Mouse (Mus musculus): ENCODE data around the gene Sit1.

DNA sequence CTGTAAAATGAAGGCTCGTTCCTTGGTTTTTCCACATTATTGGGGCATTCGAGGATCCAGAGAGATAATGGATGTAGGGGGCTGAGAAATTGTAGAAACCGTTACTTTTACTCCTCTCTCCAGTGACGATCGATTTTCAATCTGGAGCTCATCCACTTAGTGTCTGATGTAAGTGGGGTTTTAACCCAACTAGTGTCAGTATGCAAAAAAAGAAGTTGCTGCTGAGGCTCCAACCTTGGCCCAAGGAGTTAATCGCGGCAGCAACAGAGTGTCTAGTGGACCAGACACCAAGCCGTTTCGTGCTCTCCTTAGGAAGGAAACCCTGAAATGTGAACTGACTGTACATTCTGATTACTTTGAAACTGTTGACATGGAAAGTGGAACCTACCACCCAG is 10.3 kb upstream of the Sit1 start:
- TF ChIP-seq CTCF (IDR thresholded peaks at IDR 0.05) (no peak), EP300 (IDR thresholded peaks at IDR 0.05; ENCODE audit: insufficient read depth, low read depth, low read length) (no peak)
